Mouse (Mus musculus): ENCODE results near the gene Armcx3. TPM values are rescaled to one million over a fixed set of nuclear protein-coding genes. Genes with fewer than 3 reads are reported as not detected.
"Not testable (repeated sequence)": the region's sequence is repeated elsewhere in the genome, so short reads cannot be mapped to it uniquely, and the experiment has no call there.

Gene Armcx3
- 66.4 and 70.5 TPM in 2 replicates for polyA plus RNA-seq (2014; fragmentation: Nextera tagmentation; extraction: Ambion mirVana)

GRCm38 (mm10) chrX:134756434-134757292, at the start of gene Armcx3:
TSS of gene Armcx3 (plus strand) at chrX:134756595.
- no peaks in the 10 kb centered on the region for H3K4me1 ChIP-seq (ENCODE audit: control insufficient read depth, insufficient read depth, low read length)
- H3K36me3 ChIP-seq (replicated peaks; ENCODE audit: control insufficient read depth, insufficient read depth, low read depth, low read length) = no peaks in the 10 kb centered on the region
- H3K9ac ChIP-seq (replicated peaks; ENCODE audit: low read length) = peak within 1 kb of the TSS; percentile 65
- no peaks in the 10 kb centered on the region for H3K9me3 ChIP-seq (replicated peaks; ENCODE audit: control insufficient read depth, low read length)
- WGBS = 16% methylated on average over 42 of the region's 46 CpGs
- peak within 1 kb of the TSS; percentile 40 for H3K4me2 ChIP-seq (ENCODE audit: low read depth, low read length)
- DNase-seq (ENCODE audit: low spot score) (peak; percentile 81), ATAC-seq (replicated peaks; ENCODE audit: insufficient number of reproducible peaks, low FRiP score, low TSS enrichment, low read depth) (peak; percentile 76)
- peak within 1 kb of the TSS; percentile 55 for H3K4me3 ChIP-seq (ENCODE audit: low read depth, low read length)
- H3K27ac ChIP-seq (replicated peaks; ENCODE audit: low read depth, low read length) = no peak within 1 kb of the TSS
- no peaks in the 10 kb centered on the region for H3K27me3 ChIP-seq (ENCODE audit: control insufficient read depth, insufficient read depth, low read length)

GRCm38 (mm10) chrX:134716863-134717262, 39.5 kb upstream of the Armcx3 start:
- no peaks in the 10 kb centered on the region for H3K4me1 ChIP-seq (ENCODE audit: control insufficient read depth, insufficient read depth, low read length)
- DNase-seq (ENCODE audit: low spot score) (peak; percentile 8), ATAC-seq (replicated peaks; ENCODE audit: insufficient number of reproducible peaks, low FRiP score, low TSS enrichment, low read depth) (no peak)
- 0 out of 2 replicates have a peak, but pooled peaks cover 3% of the 10 kb centered on the region for H3K27me3 ChIP-seq (ENCODE audit: control insufficient read depth, insufficient read depth, low read length)
- no peak overlapping the region for H3K9ac ChIP-seq (replicated peaks; ENCODE audit: low read length)
- WGBS = 36% methylated on average over 3 of the region's 3 CpGs
- H3K36me3 ChIP-seq (replicated peaks; ENCODE audit: control insufficient read depth, insufficient read depth, low read depth, low read length) = no peaks in the 10 kb centered on the region
- H3K4me2 ChIP-seq (ENCODE audit: low read depth, low read length) = no peak overlapping the region
- no peak overlapping the region for H3K27ac ChIP-seq (replicated peaks; ENCODE audit: low read depth, low read length)
- no peaks in the 10 kb centered on the region for H3K9me3 ChIP-seq (replicated peaks; ENCODE audit: control insufficient read depth, low read length)
- no peak overlapping the region for H3K4me3 ChIP-seq (ENCODE audit: low read depth, low read length)

DNA sequence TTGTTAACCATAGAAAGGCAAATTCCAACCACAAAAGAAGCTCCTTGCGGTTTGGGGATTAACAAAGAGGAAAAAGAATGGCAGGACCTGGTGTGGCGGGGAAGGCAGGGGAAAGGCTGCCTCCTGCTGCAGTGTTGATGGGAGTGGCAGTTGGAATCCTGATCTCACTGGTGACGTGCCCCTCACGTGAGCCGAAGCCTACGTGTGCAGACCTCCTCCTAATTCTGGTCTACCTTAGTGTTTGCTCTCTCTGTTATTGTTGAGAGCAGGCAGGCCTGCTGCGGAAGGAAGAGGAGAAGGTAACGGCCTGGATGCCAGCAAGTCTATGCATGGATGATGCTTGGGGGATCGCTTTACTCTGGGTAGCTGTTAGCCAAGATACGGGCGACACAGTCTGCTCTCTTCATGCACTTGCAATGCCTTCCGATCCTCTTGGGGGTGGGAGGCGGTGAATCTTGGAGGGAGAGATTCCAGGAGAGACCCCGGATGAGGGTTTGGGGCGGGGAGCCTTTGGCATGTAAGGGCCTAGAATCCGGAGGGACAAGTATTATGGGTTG, 38.6 kb upstream of the Armcx3 start, which contains the start of gene Armcx1:
Gene Armcx1 (plus strand): TSS at position 212 of the 557 bp plus-strand sequence.
- Histone ChIP-seq H3K4me1 (ENCODE audit: control insufficient read depth, insufficient read depth, low read length) (no peaks in the 10 kb centered on the region), H3K4me2 (ENCODE audit: low read depth, low read length) (peak within 1 kb of the TSS; percentile 42), H3K9me3 (replicated peaks; ENCODE audit: control insufficient read depth, low read length) (no peaks in the 10 kb centered on the region), H3K9ac (replicated peaks; ENCODE audit: low read length) (peak within 1 kb of the TSS; percentile 73), H3K27me3 (ENCODE audit: control insufficient read depth, insufficient read depth, low read length) (0 out of 2 replicates have a peak, but pooled peaks cover 3% of the 10 kb centered on the region), H3K4me3 (ENCODE audit: low read depth, low read length) (peak within 1 kb of the TSS; percentile 48), H3K36me3 (replicated peaks; ENCODE audit: control insufficient read depth, insufficient read depth, low read depth, low read length) (no peaks in the 10 kb centered on the region), H3K27ac (replicated peaks; ENCODE audit: low read depth, low read length) (peak within 1 kb of the TSS; percentile 79)
- ATAC-seq (replicated peaks; ENCODE audit: insufficient number of reproducible peaks, low FRiP score, low TSS enrichment, low read depth) = peak; percentile 90
- WGBS = 19% methylated on average over 16 of the region's 16 CpGs
- DNase-seq (ENCODE audit: low spot score) = peak; percentile 77

DNA sequence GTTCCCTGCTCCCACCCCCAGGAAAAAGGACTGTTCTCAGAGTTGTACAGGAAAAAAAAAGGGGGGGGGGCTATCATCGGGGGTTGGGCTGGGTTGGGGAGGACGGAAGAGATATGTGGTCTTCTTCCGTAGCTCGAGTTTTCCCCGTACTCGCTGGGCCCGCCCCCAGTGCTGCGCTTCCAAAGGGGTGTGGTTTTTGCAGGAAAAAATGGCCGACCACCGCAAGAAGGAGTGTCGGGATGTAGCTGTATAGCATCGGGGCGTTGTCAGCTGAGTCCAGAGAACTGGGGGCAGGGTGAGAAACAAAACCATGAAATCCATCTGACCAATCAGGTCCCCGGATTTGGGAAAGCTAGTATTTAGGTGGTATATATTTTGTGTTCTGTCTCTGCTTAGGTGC, 37.9 kb upstream of the Armcx3 start:
- H3K27ac ChIP-seq (replicated peaks; ENCODE audit: low read depth, low read length) = no peak overlapping the region
- 33% methylated on average over 14 of the region's 14 CpGs for WGBS
- no peaks in the 10 kb centered on the region for H3K36me3 ChIP-seq (replicated peaks; ENCODE audit: control insufficient read depth, insufficient read depth, low read depth, low read length)

GRCm38 (mm10) chrX:134723762-134724161, 32.6 kb upstream of the Armcx3 start:
- ATAC-seq (replicated peaks; ENCODE audit: insufficient number of reproducible peaks, low FRiP score, low TSS enrichment, low read depth) = not testable (repeated sequence)

More for the DNA sequence above, 37.9 kb upstream of the Armcx3 start:
- H3K9me3 ChIP-seq (replicated peaks; ENCODE audit: control insufficient read depth, low read length) = no peaks in the 10 kb centered on the region
- H3K4me2 ChIP-seq (ENCODE audit: low read depth, low read length) = peak overlapping the region; percentile 42
- 0 out of 2 replicates have a peak, but pooled peaks cover 3% of the 10 kb centered on the region for H3K27me3 ChIP-seq (ENCODE audit: control insufficient read depth, insufficient read depth, low read length)
- peak overlapping the region; percentile 73 for H3K9ac ChIP-seq (replicated peaks; ENCODE audit: low read length)
- DNase-seq (ENCODE audit: low spot score) (peak; percentile 65), ATAC-seq (replicated peaks; ENCODE audit: insufficient number of reproducible peaks, low FRiP score, low TSS enrichment, low read depth) (peak; percentile 83)
- peak overlapping the region; percentile 48 for H3K4me3 ChIP-seq (ENCODE audit: low read depth, low read length)
- H3K4me1 ChIP-seq (ENCODE audit: control insufficient read depth, insufficient read depth, low read length) = no peaks in the 10 kb centered on the region

GRCm38 (mm10) chrX:134729778-134730177, 26.6 kb upstream of the Armcx3 start:
- Histone ChIP-seq H3K9ac (replicated peaks; ENCODE audit: low read length) (no peak overlapping the region), H3K4me3 (ENCODE audit: low read depth, low read length) (no peak overlapping the region), H3K4me2 (ENCODE audit: low read depth, low read length) (no peak overlapping the region), H3K9me3 (replicated peaks; ENCODE audit: control insufficient read depth, low read length) (no peaks in the 10 kb centered on the region), H3K36me3 (replicated peaks; ENCODE audit: control insufficient read depth, insufficient read depth, low read depth, low read length) (no peaks in the 10 kb centered on the region), H3K27ac (replicated peaks; ENCODE audit: low read depth, low read length) (no peak overlapping the region), H3K4me1 (ENCODE audit: control insufficient read depth, insufficient read depth, low read length) (no peaks in the 10 kb centered on the region), H3K27me3 (ENCODE audit: control insufficient read depth, insufficient read depth, low read length) (no peaks in the 10 kb centered on the region)
- WGBS = 47% methylated on average over 4 of the region's 4 CpGs
- DNase-seq (ENCODE audit: low spot score) = peak; percentile 50
- no peak for ATAC-seq (replicated peaks; ENCODE audit: insufficient number of reproducible peaks, low FRiP score, low TSS enrichment, low read depth)

More at GRCm38 (mm10) chrX:134723762-134724161, 32.6 kb upstream of the Armcx3 start:
- H3K9ac ChIP-seq (replicated peaks; ENCODE audit: low read length); H3K4me2 ChIP-seq (ENCODE audit: low read depth, low read length); H3K27me3 ChIP-seq (ENCODE audit: control insufficient read depth, insufficient read depth, low read length); DNase-seq (ENCODE audit: low spot score); H3K4me3 ChIP-seq (ENCODE audit: low read depth, low read length); H3K36me3 ChIP-seq (replicated peaks; ENCODE audit: control insufficient read depth, insufficient read depth, low read depth, low read length); H3K4me1 ChIP-seq (ENCODE audit: control insufficient read depth, insufficient read depth, low read length); H3K27ac ChIP-seq (replicated peaks; ENCODE audit: low read depth, low read length); H3K9me3 ChIP-seq (replicated peaks; ENCODE audit: control insufficient read depth, low read length): not testable (repeated sequence)
- WGBS = 20% methylated on average over 1 of the region's 2 CpGs

- H3K4me1 ChIP-seq (ENCODE audit: control insufficient read depth, insufficient read depth, low read length) = no peaks in the 10 kb centered on the region
- H3K9ac ChIP-seq (replicated peaks; ENCODE audit: low read length) = no peak overlapping the region
- no peak overlapping the region for H3K4me2 ChIP-seq (ENCODE audit: low read depth, low read length)
- H3K9me3 ChIP-seq (replicated peaks; ENCODE audit: control insufficient read depth, low read length) = no peaks in the 10 kb centered on the region
- no peak for ATAC-seq (replicated peaks; ENCODE audit: insufficient number of reproducible peaks, low FRiP score, low TSS enrichment, low read depth)
- no peak for DNase-seq (ENCODE audit: low spot score)
- no peak overlapping the region for H3K27ac ChIP-seq (replicated peaks; ENCODE audit: low read depth, low read length)
- no peaks in the 10 kb centered on the region for H3K27me3 ChIP-seq (ENCODE audit: control insufficient read depth, insufficient read depth, low read length)
- no peaks in the 10 kb centered on the region for H3K36me3 ChIP-seq (replicated peaks; ENCODE audit: control insufficient read depth, insufficient read depth, low read depth, low read length)
- H3K4me3 ChIP-seq (ENCODE audit: low read depth, low read length) = no peak overlapping the region
- WGBS = 92% methylated on average over 1 of the region's 1 CpGs
Observed at GRCm38 (mm10) chrX:134737796-134738195, 18.6 kb upstream of the Armcx3 start.

- ATAC-seq (replicated peaks; ENCODE audit: insufficient number of reproducible peaks, low FRiP score, low TSS enrichment, low read depth) (no peak), DNase-seq (ENCODE audit: low spot score) (no peak)
- no peaks in the 10 kb centered on the region for H3K4me1 ChIP-seq (ENCODE audit: control insufficient read depth, insufficient read depth, low read length)
- no peak overlapping the region for H3K9ac ChIP-seq (replicated peaks; ENCODE audit: low read length)
- no peak overlapping the region for H3K4me3 ChIP-seq (ENCODE audit: low read depth, low read length)
- H3K36me3 ChIP-seq (replicated peaks; ENCODE audit: control insufficient read depth, insufficient read depth, low read depth, low read length) = no peaks in the 10 kb centered on the region
- no peak overlapping the region for H3K4me2 ChIP-seq (ENCODE audit: low read depth, low read length)
- no peaks in the 10 kb centered on the region for H3K27me3 ChIP-seq (ENCODE audit: control insufficient read depth, insufficient read depth, low read length)
- no peak overlapping the region for H3K27ac ChIP-seq (replicated peaks; ENCODE audit: low read depth, low read length)
- no peaks in the 10 kb centered on the region for H3K9me3 ChIP-seq (replicated peaks; ENCODE audit: control insufficient read depth, low read length)
- WGBS = 54% methylated on average over 4 of the region's 4 CpGs
Observed at GRCm38 (mm10) chrX:134739160-134739559, 17.2 kb upstream of the Armcx3 start.

Data from embryonic facial prominence, embryonic 11.5 days (tissue).